Mouse (Mus musculus): Measurements from ENCODE around the gene Dus3l.
A peak's percentile ranks its signal among the peaks of the same experiment; 100 is the strongest.

Dus3l gene

DNA sequence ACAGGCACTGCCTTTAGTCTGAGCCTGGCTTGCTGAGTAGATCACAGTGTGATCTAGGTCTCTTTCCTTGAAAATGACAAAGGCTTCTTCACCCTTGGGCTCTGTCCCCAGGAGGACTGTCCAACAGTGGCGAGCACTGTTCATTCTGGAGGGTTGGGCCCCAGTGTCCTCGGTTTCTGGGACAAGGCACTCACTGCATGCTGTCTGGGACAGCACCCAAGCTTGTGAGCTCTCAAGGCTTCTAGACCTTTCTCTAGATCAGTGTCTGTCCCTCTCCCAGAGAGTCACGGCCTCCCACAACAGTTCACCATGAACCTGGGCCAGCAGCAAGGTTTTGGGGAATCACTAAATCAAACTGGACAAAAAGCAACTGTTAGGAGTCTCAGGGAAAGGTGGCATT is 28.0 kb downstream of the Dus3l start:
- no peak for DNase-seq (ENCODE audit: low read depth, low spot score)

- DNase-seq (ENCODE audit: low read depth, low spot score) = peak; percentile 74
Measured at GRCm38 (mm10) chr17:56793614-56794319, 29.2 kb downstream of the Dus3l start.

DNA sequence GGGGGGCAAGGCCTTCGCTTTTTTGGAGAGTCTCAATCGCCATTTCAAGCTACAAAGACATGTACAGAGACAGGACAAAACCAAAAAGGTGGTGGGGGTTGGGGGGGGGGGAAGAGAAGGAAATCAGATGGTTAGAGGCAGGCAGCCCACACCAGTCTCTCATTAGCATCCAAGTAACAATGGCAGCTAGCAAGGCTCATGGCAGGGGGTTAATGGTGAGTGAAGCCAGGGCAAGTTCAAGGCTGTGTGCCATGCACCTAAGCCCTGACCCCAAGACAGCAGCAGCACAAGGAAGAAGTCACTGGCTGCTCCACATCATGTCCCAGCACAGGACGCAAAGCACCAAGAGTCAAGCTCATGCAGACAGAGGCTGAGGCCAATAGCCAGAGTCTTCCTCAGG is 34.7 kb downstream of the Dus3l start:
- no peak for DNase-seq (ENCODE audit: low read depth, low spot score)

DNA sequence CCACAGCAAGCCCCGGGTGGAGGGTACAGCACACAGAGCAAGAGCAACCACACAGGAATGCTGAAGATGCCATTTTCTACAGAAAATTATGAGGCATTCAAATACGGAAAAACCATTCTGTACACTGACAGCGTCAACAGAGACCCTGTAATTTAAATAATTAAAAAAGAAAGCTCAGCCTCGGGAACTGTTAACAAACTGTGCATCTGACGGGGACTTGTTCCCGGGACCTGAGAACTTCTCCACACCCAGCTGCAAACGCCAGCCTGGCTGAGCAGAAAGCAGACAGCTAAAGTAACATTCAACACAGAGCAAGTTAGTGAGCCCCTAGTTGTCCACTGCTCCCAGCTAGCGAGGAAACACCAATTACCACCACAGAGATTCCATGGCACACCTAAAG is 37.5 kb downstream of the Dus3l start:
- no peak for DNase-seq (ENCODE audit: low read depth, low spot score)

DNA sequence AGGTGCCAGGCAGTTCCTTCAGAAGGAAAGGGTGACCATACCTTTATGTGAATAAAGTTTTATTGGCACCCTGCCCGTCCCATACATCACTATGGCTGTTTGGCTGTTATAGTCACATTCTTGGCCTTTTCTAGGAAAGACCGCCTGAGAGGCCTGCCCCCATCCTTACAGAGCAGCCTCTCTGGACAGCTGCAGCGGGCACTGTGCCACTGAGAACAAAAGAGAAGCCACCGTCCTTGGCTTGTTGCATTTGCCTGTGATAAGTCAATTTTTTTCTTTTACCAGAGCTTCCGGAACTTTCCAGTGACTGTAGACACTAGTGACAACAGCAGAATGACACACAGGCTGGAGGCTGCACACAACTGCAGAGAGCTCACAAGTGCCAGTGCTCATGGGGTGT is 40.4 kb downstream of the Dus3l start:
- no peak for DNase-seq (ENCODE audit: low read depth, low spot score)

GRCm38 (mm10) chr17:56805784-56806183 is 41.2 kb downstream of the Dus3l start:
- no peak for DNase-seq (ENCODE audit: low read depth, low spot score)

GRCm38 (mm10) chr17:56808518-56808917 is 44.0 kb downstream of the Dus3l start:
- no peak for DNase-seq (ENCODE audit: low read depth, low spot score)

DNA sequence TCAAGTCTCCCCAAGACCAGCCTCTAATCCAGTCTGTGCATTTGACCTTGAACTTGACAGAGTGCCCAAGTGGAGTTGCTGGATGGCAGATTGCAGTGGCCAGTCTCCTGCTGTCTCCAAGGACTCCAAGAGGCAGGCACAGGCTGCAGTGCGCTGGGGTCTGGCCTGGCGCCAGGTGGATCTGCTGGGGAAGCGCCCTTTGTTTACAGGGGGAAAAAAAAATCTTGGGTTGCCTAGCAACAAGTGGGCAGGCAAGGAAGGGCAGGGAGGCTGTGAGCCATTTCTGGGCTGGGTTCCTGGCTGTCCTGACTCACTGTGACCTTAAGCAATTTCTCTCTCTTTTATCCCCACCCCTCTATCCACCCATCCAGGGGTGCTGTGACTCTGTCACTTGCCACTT is 45.7 kb downstream of the Dus3l start:
- no peak for DNase-seq (ENCODE audit: low read depth, low spot score)

GRCm38 (mm10) chr17:56814316-56815056 is 49.9 kb downstream of the Dus3l start:
- DNase-seq (ENCODE audit: low read depth, low spot score) = no peak

- DNase-seq (ENCODE audit: low read depth, low spot score) = no peak
Measured at GRCm38 (mm10) chr17:56815057-56815345, 50.4 kb downstream of the Dus3l start.

- peak; percentile 70 for DNase-seq (ENCODE audit: low read depth, low spot score)
Measured at GRCm38 (mm10) chr17:56818067-56818636, 53.6 kb downstream of the Dus3l start.

DNA sequence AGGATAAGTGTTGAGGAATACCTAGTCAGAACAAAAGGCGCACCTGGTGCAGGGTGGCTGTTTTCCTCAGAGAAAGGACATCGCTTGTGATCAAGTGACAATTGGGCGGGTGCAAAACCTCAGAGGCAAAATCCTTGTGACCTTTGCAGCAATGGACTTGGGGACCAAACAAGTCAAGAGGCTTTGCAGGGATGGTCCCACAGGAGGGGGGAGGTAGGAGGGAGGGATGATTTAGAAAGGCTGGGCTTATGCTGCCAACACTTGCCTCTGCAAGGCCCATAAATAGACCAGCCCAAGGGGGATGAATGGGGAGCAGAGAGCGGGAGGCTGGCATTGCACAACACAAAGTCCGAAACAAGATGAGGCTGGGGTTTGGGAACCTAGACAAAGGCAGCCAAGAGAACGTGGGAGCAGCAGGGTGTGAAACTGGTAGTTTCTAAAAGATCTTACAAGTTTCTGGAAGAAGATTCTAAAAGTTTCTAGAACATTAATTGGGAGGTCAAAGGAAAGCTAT is 54.5 kb downstream of the Dus3l start:
- DNase-seq (ENCODE audit: low read depth, low spot score) = no peak

Measured in c-Kit-negative CD71-positive TER-119-positive erythroid progenitor cells, embryonic 14.5 days (primary cell).